10 mouse cellular contexts compared by ENCODE assay signal in the genomic region with DNA sequence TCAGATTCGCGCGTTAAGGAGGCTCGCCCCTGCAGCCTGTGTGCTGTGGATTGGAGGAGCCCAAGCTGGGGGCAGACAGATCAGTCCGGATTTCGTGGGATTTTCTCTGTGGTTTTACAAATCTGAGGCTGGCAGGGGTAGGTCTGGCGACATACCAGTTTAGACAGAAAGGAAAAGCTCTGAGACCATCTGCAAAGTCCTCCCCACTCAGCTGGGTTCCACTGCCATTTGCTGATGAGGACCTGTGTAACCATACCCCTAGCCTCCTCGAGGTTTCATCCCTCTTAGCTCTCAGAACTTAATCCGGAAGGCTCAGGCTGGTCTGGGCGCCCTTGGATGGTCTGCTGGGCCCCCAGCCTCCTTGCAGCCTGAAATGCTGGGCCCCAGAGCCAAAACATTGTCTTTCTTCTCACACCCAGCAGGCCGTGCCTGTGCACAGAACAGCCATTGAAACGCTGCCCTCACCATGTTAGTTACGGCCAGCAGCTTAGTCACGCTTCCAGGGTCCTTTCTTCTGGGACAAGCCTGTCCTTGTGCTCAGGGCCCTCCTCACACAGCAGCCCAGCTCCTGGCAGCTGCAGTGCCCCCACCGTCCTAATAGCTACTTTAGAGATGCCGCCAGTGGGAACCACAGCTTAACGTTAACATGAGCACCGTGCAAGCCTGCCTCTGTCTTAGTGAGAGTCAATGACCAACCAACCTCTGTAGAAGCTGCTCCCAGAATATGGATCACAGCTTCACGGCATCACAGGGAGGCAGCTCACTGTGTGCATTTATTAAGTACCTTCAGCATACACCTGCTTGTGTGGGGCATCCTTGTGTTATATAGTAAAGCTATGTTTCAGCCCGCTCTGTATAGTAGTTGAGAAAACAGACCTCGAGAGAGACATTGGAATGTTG. TPM values are rescaled to one million over a fixed set of nuclear protein-coding genes. Genes with fewer than 3 reads are reported as not detected.
A peak's percentile ranks its signal among the peaks of the same experiment; 100 is the strongest.
DNase-seq lines count a peak whose midpoint lies in the region; ATAC-seq lines count a peak whose summit lies in the region.
"Had no signal": no experiment of that assay in that cellular context is flagged by ENCODE, and none has a peak within 500 bp of the region (broad histone marks: within the 10 kb centered on the region; RNA-seq: fewer than 3 reads in every experiment).

No protein-coding gene starts in this region.

- no peak for ATAC-seq in erythroblast, adult 5-6 weeks (replicated peaks; ENCODE audit: low FRiP score, poor library complexity, severe bottlenecking)

- intact Hi-C loops in left cerebral cortex, postnatal 10 days (cut with DNase I): no loop called here

- peak; percentile 41 to 49 for DNase-seq in cerebellum, adult 18-20 months
- DNase-seq in cerebellum, adult 11 months: no peak
- peak; percentile 74 to 76 for DNase-seq in frontal cortex, adult 2 months (ENCODE audit: extremely low spot score in 1 of 2, low spot score in 1 of 2)
- DNase-seq in left cerebral cortex, postnatal 10 days (ENCODE audit: extremely low spot score in 1 of 2, low spot score in 2 of 2): peak; percentile 64 to 75
- DNase-seq in retina, embryonic 14.5 days (ENCODE audit: low spot score): peak; percentile 70
- DNase-seq in gastrocnemius, adult 8-10 months (ENCODE audit: low spot score in 2 of 2): no peak
- DNase-seq in gastrocnemius, postnatal 10 days: no peak

RNA-seq across cellular contexts. Expression of gene Wscd1, which starts 8.7 kb away (rescaled TPM):
- polyA plus RNA-seq in frontal cortex, adult 2 months (2012; rRNA removed): 62.1 and 64.2 TPM in 2 replicates
- 10 to 100 TPM; 65.2 to 69.8 TPM for total RNA-seq in left cerebral cortex, postnatal 10 days (2021)
- total RNA-seq in gastrocnemius, adult 8-10 months (2022): 1 to 10 TPM; 1.2 to 2.4 (median 2.2) TPM
- 10 to 100 TPM in 1 of 2 experiments, 1 to 10 TPM in 1; 9.6 to 10.2 TPM for total RNA-seq in gastrocnemius, postnatal 10 days (2021)
- not detected in 2 replicates for total RNA-seq in erythroblast, adult 5-6 weeks (2015; ENCODE audit: low replicate concordance)
- not detected in 2 replicates for total RNA-seq in erythroblast, adult 5-6 weeks (2017; ENCODE audit: low replicate concordance)
- total RNA-seq: hematopoietic stem cell, adult 5-6 weeks; neutrophil, adult 5-6 weeks had no signal

Comparison
In these comparisons a context has a peak if more than half of its experiments do, and no peak if none do; other contexts are left out.
1. DNase-seq: peak in cerebellum, adult 18-20 months (2 of 2), frontal cortex, adult 2 months (2 of 2), left cerebral cortex, postnatal 10 days (2 of 2) and retina, embryonic 14.5 days (single experiment); none in cerebellum, adult 11 months (single experiment), gastrocnemius, adult 8-10 months (0 of 2) and gastrocnemius, postnatal 10 days (single experiment).
2. RNA of gene Wscd1, which starts 8.7 kb away (total RNA-seq): 65.2 to 69.8 TPM in left cerebral cortex, postnatal 10 days; 9.6 to 10.2 TPM in gastrocnemius, postnatal 10 days, 1.2 to 2.4 TPM in gastrocnemius, adult 8-10 months and not detected in erythroblast, adult 5-6 weeks; every median in the first group is over 4 times any median in the second.